Mouse (Mus musculus): Measurements from ENCODE around the gene Pwp1.
"Not testable (repeated sequence)": the region's sequence is repeated elsewhere in the genome, so short reads cannot be mapped to it uniquely, and the experiment has no call there.

- TF ChIP-seq CTCF (IDR thresholded peaks at IDR 0.05; ENCODE audit: control insufficient read depth, insufficient read depth, low read length); POLR2A (IDR thresholded peaks at IDR 0.05; ENCODE audit: borderline replicate concordance, control insufficient read depth, low read depth, low read length): not testable (repeated sequence)
Observed at GRCm38 (mm10) chr10:85828722-85829084, 591 bp upstream of the Pwp1 start.

Measured in bone marrow, adult 2 months (tissue).